In genomic region chr5:120285036-120285435, GRCm38 (mm10) we compare ENCODE assay signal across 22 mouse cellular contexts.
A peak's percentile ranks its signal among the peaks of the same experiment; 100 is the strongest.
DNase-seq lines count a peak whose midpoint lies in the region; ATAC-seq lines count a peak whose summit lies in the region.
"Had no signal": no experiment of that assay in that cellular context is flagged by ENCODE, and none has a peak within 500 bp of the region (broad histone marks: within the 10 kb centered on the region; RNA-seq: fewer than 3 reads in every experiment).

No protein-coding gene starts in this region.

- no peak overlapping the region for H3K4me2 ChIP-seq in forebrain, embryonic 14.5 days (ENCODE audit: low read length)
- peak overlapping the region; percentile 24 for H3K4me2 ChIP-seq in neural tube, embryonic 12.5 days (replicated peaks)
- H3K4me2 ChIP-seq: embryonic facial prominence, embryonic 15.5 days had no signal

- no peak overlapping the region for H3K4me3 ChIP-seq in forebrain, embryonic 14.5 days (ENCODE audit: low read depth, low read length)
- no peak overlapping the region for H3K4me3 ChIP-seq in neural tube, embryonic 12.5 days
- H3K4me3 ChIP-seq: embryonic facial prominence, embryonic 15.5 days; myocyte had no signal

- no peaks in the 10 kb centered on the region for H3K36me3 ChIP-seq in forebrain, embryonic 14.5 days (ENCODE audit: control insufficient read depth, insufficient read depth, low read length)
- no peaks in the 10 kb centered on the region for H3K36me3 ChIP-seq in neural tube, embryonic 12.5 days
- H3K36me3 ChIP-seq: embryonic facial prominence, embryonic 15.5 days; G1E had no signal

- WGBS in forebrain, embryonic 14.5 days, result 23% methylated on average over 9 of the region's 9 CpGs
- 8% methylated on average over 9 of the region's 9 CpGs for WGBS in neural tube, embryonic 12.5 days

- 0 out of 2 replicates have a peak, but pooled peaks have one; percentile 24 for ATAC-seq in forebrain, embryonic 14.5 days
- peak; percentile 74 for ATAC-seq in neural tube, embryonic 12.5 days (ENCODE audit: low FRiP score, low read depth)
- ATAC-seq: intestine, postnatal 0 days had no signal

- H3K27ac ChIP-seq in forebrain, embryonic 14.5 days (ENCODE audit: low read depth, low read length), result 0 out of 2 replicates have a peak overlapping the region, but pooled peaks have one; percentile 40
- H3K27ac ChIP-seq in neural tube, embryonic 12.5 days, result peak overlapping the region; percentile 61
- H3K27ac ChIP-seq: embryonic facial prominence, embryonic 15.5 days; macrophage; stomach, postnatal 0 days had no signal

- H3K9ac ChIP-seq in forebrain, embryonic 14.5 days (ENCODE audit: low read length), result no peak overlapping the region
- no peak overlapping the region for H3K9ac ChIP-seq in neural tube, embryonic 12.5 days
- H3K9ac ChIP-seq: embryonic facial prominence, embryonic 15.5 days had no signal

- peaks cover 14% of the 10 kb centered on the region for H3K4me1 ChIP-seq in forebrain, embryonic 14.5 days (ENCODE audit: control insufficient read depth, insufficient read depth, low read length)
- peaks cover 54% of the 10 kb centered on the region for H3K4me1 ChIP-seq in neural tube, embryonic 12.5 days

- H3K27me3 ChIP-seq in forebrain, embryonic 14.5 days (replicated peaks; ENCODE audit: control insufficient read depth, insufficient read depth, low read length), result peaks cover 11% of the 10 kb centered on the region; the same call in 1 of the 2 replicates
- H3K27me3 ChIP-seq in neural tube, embryonic 12.5 days (replicated peaks), result peaks cover 46% of the 10 kb centered on the region

- intact Hi-C loops in heart, postnatal 36 days (cut with DNase I), result no loop called here

- DNase-seq in embryo, embryonic 11 days, result peak; percentile 56
- DNase-seq in forebrain, embryonic 14.5 days (ENCODE audit: low spot score), result no peak
- peak; percentile 64 for DNase-seq in mesoderm, embryonic 11.5 days (ENCODE audit: low read depth, low spot score)
- DNase-seq in testis, postnatal 10 days (ENCODE audit: low spot score), result no peak
- no peak for DNase-seq in MN1 (ENCODE audit: low spot score)
- DNase-seq in adrenal gland, postnatal 14 days, result no peak
- no peak for DNase-seq in heart, postnatal 36 days
- DNase-seq: adrenal gland, postnatal 10 days; cerebellum, postnatal 10 days; gastrocnemius, postnatal 14 days; kidney, postnatal 10 days; layer of hippocampus, adult 9-11 months; liver; lung, adult 2 months; thymus, postnatal 4 days had no signal

- 0 out of 2 replicates have a peak, but pooled peaks cover 2% of the 10 kb centered on the region for H3K9me3 ChIP-seq in forebrain, embryonic 14.5 days (replicated peaks; ENCODE audit: control insufficient read depth, low read length)
- H3K9me3 ChIP-seq in neural tube, embryonic 12.5 days, result no peaks in the 10 kb centered on the region

Comparison
In these comparisons a context has a peak if more than half of its experiments do, and no peak if none do; other contexts are left out.
1. DNase-seq: peak in embryo, embryonic 11 days (single experiment) and mesoderm, embryonic 11.5 days (single experiment); none in forebrain, embryonic 14.5 days (single experiment), testis, postnatal 10 days (single experiment), MN1 (single experiment), adrenal gland, postnatal 14 days (single experiment) and heart, postnatal 36 days (0 of 2).